Mouse (Mus musculus) stomach, embryonic 16.5 days (tissue): ENCODE measurements around the gene Sorcs3. TPM values are rescaled to one million over a fixed set of nuclear protein-coding genes. Genes with fewer than 3 reads are reported as not detected.

Source experiments
- ATAC-seq: fragments of 200-750 bp; cut with Nextera tagmentation; 2 replicates; pipeline ENCODE4 v1.8.0; 2017; ENCODE audit warnings: moderate number of reproducible peaks, moderate TSS enrichment; ENCODE audit not compliant: insufficient read depth, low FRiP score
- H3K27ac ChIP-seq: fragments of 300-500 bp; sonication (generic); 2 replicates; pipeline ENCODE4 v1.5.1; 2014; ENCODE audit warnings: low read length
- H3K27me3 ChIP-seq: fragments of 300-500 bp; sonication (generic); 2 replicates; pipeline ENCODE4 v1.6.1; 2014; ENCODE audit warnings: low read length, control low read depth, mixed read lengths; ENCODE audit not compliant: control insufficient read depth, insufficient read depth
- H3K36me3 ChIP-seq: fragments of 300-500 bp; sonication (generic); 2 replicates; pipeline ENCODE4 v1.6.1; 2014; ENCODE audit warnings: low read length; ENCODE audit not compliant: control insufficient read depth, insufficient read depth
- H3K4me1 ChIP-seq: fragments of 300-500 bp; sonication (generic); 2 replicates; pipeline ENCODE4 v1.6.1; 2014; ENCODE audit warnings: low read length, control low read depth, mixed read lengths; ENCODE audit not compliant: control insufficient read depth, insufficient read depth
- H3K4me2 ChIP-seq: fragments of 300-500 bp; sonication (generic); 2 replicates; pipeline ENCODE4 v1.6.1; 2014; ENCODE audit warnings: low read depth, low read length, mixed read lengths
- H3K4me3 ChIP-seq: fragments of 300-500 bp; sonication (generic); replicated peaks from 2 replicates; pipeline ENCODE4 v1.5.1; 2014; ENCODE audit warnings: mild to moderate bottlenecking, low read length
- H3K9ac ChIP-seq: fragments of 300-500 bp; sonication (generic); 2 replicates; pipeline ENCODE4 v1.6.1; 2014; ENCODE audit warnings: low read length
- H3K9me3 ChIP-seq: fragments of 300-500 bp; sonication (generic); replicated peaks from 2 replicates; pipeline ENCODE4 v1.6.1; 2016; ENCODE audit warnings: low read length, control low read depth; ENCODE audit not compliant: control insufficient read depth
- WGBS: fragments of 180-500 bp; shearing (Covaris S2); extraction: QIAGEN DNeasy Blood & Tissue Kit; methylation state at CpG from one replicate; pipeline ENCODE4 v1.1.7; 2014; 5-methylcytosine and 5-hydroxymethylcytosine counted together
- polyA plus RNA-seq: library from polyadenylated mRNA; unstranded; fragments of >200 nt; fragmentation: Nextera tagmentation; extraction: Ambion mirVana; gene quantifications from 2 replicates; pipeline ENCODE4 v1.2.1, GENCODE M21; 2015

Gene Sorcs3
- polyA plus RNA-seq, 1 experiment from 2014 or later: 0.81 TPM

DNA sequence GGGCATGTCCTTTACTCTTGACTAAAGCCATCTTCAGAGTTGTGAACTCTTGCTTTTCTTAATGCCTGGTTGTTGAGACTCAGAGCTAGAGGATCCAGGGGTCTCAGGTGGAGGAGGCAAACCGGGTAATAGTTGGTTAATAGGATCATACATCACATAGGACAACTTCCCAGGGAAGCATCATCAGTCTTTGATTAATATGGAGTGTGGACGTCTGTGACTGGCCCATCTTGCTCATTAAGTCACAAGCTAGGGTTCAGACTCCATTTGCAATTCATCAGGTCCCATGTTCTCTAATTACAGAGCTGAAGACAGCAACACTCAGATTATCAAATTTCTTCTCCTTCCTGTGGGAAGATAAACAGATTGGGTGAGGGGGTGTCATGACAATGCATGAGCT is 353.6 kb downstream of the Sorcs3 start:
- Histone ChIP-seq H3K27me3 (no peaks in the 10 kb centered on the region), H3K9me3 (no peaks in the 10 kb centered on the region), H3K27ac (no peak overlapping the region), H3K9ac (no peak overlapping the region), H3K36me3 (no peaks in the 10 kb centered on the region), H3K4me1 (no peaks in the 10 kb centered on the region), H3K4me2 (no peak overlapping the region), H3K4me3 (no peak overlapping the region)
- 40% methylated on average over 2 of the region's 2 CpGs for WGBS
- ATAC-seq: no peak

DNA sequence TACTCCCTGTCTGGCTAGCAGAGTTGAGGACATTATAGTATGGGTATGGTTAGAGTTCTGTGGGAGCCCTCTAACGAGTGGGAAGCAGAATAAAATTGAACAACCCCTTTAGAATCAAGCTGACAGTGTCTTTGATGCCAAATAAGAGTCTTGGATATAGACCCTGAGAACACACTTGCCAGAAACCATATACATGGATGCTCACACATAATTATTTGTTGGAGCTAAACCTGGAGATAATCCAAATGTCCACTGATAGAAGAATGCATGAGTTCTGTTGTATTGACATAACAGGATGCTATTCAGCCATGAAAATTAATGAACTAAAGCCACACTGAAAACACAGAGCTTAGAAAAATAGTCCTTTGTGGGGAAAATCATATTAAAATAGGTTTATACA is 369.9 kb downstream of the Sorcs3 start:
- no peak overlapping the region for H3K27ac ChIP-seq
- H3K9me3 ChIP-seq: no peaks in the 10 kb centered on the region
- WGBS: 76% methylated on average over 1 of the region's 1 CpGs
- H3K4me3 ChIP-seq: no peak overlapping the region
- H3K36me3 ChIP-seq: no peaks in the 10 kb centered on the region
- ATAC-seq: no peak
- no peak overlapping the region for H3K9ac ChIP-seq
- H3K4me2 ChIP-seq: no peak overlapping the region
- no peaks in the 10 kb centered on the region for H3K27me3 ChIP-seq
- H3K4me1 ChIP-seq: no peaks in the 10 kb centered on the region

DNA sequence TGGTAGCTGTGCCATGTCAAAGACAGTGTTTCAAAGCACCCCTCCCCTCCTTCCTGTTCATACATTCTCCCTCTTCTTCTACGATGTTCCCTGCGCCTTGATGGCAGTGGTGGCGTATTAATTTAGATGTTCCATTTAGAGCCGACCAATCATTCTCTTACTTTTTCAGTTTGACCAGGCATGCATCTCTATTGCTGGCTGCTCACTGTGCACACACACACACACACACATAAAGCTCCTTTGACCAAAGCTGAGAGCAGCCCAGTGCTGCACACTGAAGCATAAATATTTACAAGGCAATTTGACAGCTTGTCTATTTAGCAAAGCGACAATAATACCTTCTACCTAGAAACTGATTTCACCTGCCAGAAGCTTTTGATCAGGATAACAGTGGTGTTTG is 371.3 kb downstream of the Sorcs3 start:
- 54% methylated on average over 5 of the region's 5 CpGs for WGBS
- no peak overlapping the region for H3K4me2 ChIP-seq
- H3K36me3 ChIP-seq: no peaks in the 10 kb centered on the region
- H3K27ac ChIP-seq: no peak overlapping the region
- no peaks in the 10 kb centered on the region for H3K27me3 ChIP-seq
- no peak for ATAC-seq
- H3K4me1 ChIP-seq: no peaks in the 10 kb centered on the region
- no peak overlapping the region for H3K9ac ChIP-seq
- H3K9me3 ChIP-seq: no peaks in the 10 kb centered on the region
- no peak overlapping the region for H3K4me3 ChIP-seq

DNA sequence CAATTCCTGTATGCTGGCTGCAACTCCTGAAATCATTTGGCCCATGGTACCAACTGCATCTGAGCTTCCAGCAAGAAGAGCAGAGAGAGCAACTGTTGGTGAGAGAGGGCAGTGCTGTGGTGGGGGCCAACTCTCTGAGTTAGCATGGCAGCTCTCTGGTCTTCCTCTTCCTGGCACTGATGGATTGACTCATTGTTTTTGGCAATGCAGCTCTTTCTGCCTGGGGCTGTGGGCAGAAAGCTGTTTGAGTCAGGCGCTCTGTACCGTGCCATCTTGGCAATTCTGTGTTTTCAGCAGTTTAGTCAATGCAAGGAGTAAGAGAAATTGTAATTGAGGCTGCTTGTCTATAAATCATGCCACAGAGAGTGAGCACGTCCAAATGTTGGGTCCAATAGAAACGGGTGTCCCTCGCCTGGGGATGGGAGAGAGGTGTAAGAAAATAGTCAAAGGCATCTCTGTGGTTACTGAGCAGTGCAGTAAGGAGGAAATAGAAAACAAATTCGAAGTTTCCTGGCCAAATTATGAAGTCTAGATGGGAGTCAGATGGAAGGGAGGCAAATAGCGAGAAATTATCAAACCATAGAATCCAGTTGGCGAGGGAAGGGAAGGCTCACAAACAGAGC is 379.2 kb downstream of the Sorcs3 start:
- WGBS: 70% methylated on average over 8 of the region's 8 CpGs
- Histone ChIP-seq H3K4me3 (no peak overlapping the region), H3K27me3 (no peaks in the 10 kb centered on the region), H3K36me3 (no peaks in the 10 kb centered on the region), H3K27ac (no peak overlapping the region), H3K9me3 (no peaks in the 10 kb centered on the region), H3K4me2 (no peak overlapping the region), H3K9ac (no peak overlapping the region), H3K4me1 (no peaks in the 10 kb centered on the region)
- no peak for ATAC-seq

DNA sequence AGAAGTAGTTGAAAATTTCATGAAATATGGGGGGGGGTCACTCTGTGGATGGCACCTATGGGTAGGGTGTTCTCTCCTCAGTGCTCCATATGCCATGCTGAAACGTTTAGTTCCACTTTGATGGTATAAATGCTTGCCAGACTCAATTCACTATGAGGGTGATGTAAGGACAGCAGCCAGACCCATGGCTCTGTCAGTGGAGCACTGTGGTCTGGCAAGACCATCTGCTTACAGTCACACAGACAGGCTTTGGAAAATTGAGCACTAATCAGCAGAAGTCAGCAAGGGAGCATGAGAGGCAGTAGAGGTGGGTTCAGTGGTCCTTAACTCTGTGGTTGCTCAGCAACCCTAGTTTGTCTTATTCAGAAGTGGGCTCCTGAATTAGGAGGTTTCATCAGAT is 411.1 kb downstream of the Sorcs3 start:
- no peaks in the 10 kb centered on the region for H3K36me3 ChIP-seq
- no peak overlapping the region for H3K27ac ChIP-seq
- no peak overlapping the region for H3K9ac ChIP-seq
- H3K9me3 ChIP-seq: no peaks in the 10 kb centered on the region
- no peak for ATAC-seq
- 61% methylated on average over 1 of the region's 1 CpGs for WGBS
- H3K27me3 ChIP-seq: no peaks in the 10 kb centered on the region
- H3K4me2 ChIP-seq: no peak overlapping the region
- H3K4me3 ChIP-seq: no peak overlapping the region
- H3K4me1 ChIP-seq: no peaks in the 10 kb centered on the region

DNA sequence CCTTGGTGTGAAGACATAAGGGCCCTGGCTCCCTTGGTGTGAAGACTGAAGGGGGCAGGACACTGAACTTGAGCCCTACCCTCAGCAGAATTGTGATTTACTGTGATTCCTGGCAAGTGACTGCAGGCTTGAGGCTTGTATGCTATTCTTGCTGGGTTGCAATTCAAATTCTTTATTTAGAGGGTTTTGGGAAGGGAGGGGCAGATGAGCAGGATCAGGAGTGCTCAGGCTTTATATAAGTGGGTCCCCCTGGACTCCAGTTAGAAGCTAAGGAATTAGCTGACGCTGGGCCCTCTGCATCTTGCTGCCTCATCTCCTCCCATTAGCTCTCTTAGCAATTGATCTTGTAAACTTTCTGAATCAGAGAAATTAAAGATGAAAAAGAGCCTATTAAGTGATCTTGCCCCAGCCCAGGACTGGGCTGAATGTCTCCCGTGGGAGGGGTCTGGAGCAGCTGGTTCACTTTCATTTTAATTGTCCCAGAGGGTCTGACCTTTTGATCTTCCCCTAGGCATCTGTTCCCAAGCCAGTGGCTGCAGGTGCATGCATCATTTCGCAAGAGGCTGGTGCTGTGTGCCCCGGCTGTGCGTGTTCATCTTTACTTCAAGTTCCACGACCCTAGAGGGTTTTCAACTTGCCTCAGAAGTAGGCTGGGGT is 425.0 kb downstream of the Sorcs3 start:
- Histone ChIP-seq H3K9ac (no peak overlapping the region), H3K4me2 (no peak overlapping the region), H3K36me3 (no peaks in the 10 kb centered on the region), H3K9me3 (no peaks in the 10 kb centered on the region), H3K27ac (no peak overlapping the region), H3K4me3 (no peak overlapping the region), H3K4me1 (no peaks in the 10 kb centered on the region), H3K27me3 (no peaks in the 10 kb centered on the region)
- no peak for ATAC-seq
- 50% methylated on average over 6 of the region's 6 CpGs for WGBS

DNA sequence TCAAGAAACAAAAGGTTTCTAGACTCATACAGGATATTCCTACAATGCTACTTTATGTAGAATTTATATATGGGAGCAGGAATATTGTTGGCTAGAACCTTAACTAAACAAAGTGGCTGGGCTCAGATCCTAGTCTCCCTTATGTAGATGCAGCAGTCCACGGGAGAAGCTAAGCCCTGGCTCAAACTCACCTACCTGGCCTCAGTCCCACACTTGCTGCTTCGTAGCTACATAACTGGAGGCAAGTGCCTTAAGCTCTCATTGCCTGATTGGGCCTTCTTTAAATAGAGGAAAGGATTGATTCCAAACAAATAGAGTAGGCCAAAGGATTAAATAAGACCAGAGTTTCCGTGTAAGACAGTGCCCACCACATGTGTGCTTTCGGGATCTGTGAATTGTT is 436.7 kb downstream of the Sorcs3 start:
- 67% methylated on average over 4 of the region's 4 CpGs for WGBS
- ATAC-seq: no peak
- no peak overlapping the region for H3K27ac ChIP-seq

DNA sequence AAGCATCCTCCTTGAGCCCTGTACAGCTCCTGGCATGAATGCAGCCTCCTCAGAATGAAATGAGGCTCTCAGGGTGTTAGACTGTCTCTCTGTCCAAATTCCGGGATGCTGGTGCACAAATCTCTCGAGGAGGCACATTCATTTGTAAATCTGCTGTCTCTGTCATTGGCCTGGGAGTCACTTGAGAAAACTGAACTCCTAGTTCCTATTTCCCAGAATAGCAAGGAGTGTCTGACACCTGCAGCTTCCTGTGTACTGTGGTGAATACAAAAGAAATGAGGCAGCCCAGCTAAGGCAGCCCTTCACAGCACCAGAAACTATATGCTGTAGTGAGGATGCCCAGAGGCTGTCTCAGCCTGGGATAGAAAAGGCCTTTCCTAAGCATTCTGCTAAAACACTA is 444.1 kb downstream of the Sorcs3 start:
- Histone ChIP-seq H3K27ac (no peak overlapping the region), H3K9ac (no peak overlapping the region), H3K36me3 (no peaks in the 10 kb centered on the region), H3K9me3 (no peaks in the 10 kb centered on the region), H3K4me1 (no peaks in the 10 kb centered on the region), H3K27me3 (no peaks in the 10 kb centered on the region), H3K4me2 (no peak overlapping the region), H3K4me3 (no peak overlapping the region)
- WGBS: 70% methylated on average over 2 of the region's 2 CpGs
- ATAC-seq: no peak

More for the DNA sequence above, 436.7 kb downstream of the Sorcs3 start:
- Histone ChIP-seq H3K9me3 (no peaks in the 10 kb centered on the region), H3K9ac (no peak overlapping the region), H3K36me3 (no peaks in the 10 kb centered on the region), H3K4me2 (no peak overlapping the region), H3K4me3 (no peak overlapping the region), H3K27me3 (no peaks in the 10 kb centered on the region), H3K4me1 (no peaks in the 10 kb centered on the region)

DNA sequence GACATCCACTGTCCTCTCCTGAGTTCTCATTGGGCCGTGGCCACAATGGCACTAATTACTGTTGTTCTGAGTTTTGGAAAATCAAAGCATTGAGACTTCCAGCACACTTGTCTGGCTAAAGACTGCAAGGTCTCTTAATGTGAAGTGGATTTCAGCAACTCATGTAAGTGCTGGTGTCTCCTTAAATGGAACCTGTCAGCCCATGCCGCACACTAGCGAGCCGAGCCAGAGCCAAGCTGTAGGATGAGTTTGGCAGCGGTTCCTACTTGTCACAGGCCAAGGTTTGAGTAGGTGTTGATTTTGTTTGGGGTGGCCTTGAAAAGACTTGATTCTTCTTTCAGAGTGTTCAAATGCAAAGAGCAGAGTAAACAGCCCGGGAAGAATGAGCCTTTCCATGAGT is 445.8 kb downstream of the Sorcs3 start:
- no peak for ATAC-seq
- no peaks in the 10 kb centered on the region for H3K4me1 ChIP-seq
- H3K4me3 ChIP-seq: no peak overlapping the region
- H3K9me3 ChIP-seq: no peaks in the 10 kb centered on the region
- H3K27ac ChIP-seq: no peak overlapping the region
- 66% methylated on average over 6 of the region's 6 CpGs for WGBS
- no peak overlapping the region for H3K9ac ChIP-seq
- no peak overlapping the region for H3K4me2 ChIP-seq
- no peaks in the 10 kb centered on the region for H3K36me3 ChIP-seq
- no peaks in the 10 kb centered on the region for H3K27me3 ChIP-seq
